Mouse (Mus musculus) urinary bladder, postnatal 36 days (tissue): Measurements from ENCODE around the gene Spag7.

Experiments used
- DNase-seq, 2 experiments: peaks; one replicate each; pipeline ENCODE4 v3.0.0; 2022; ENCODE audit warnings: low spot score in 2 of 2, mixed read lengths in 1 of 2

Spag7 gene

DNA sequence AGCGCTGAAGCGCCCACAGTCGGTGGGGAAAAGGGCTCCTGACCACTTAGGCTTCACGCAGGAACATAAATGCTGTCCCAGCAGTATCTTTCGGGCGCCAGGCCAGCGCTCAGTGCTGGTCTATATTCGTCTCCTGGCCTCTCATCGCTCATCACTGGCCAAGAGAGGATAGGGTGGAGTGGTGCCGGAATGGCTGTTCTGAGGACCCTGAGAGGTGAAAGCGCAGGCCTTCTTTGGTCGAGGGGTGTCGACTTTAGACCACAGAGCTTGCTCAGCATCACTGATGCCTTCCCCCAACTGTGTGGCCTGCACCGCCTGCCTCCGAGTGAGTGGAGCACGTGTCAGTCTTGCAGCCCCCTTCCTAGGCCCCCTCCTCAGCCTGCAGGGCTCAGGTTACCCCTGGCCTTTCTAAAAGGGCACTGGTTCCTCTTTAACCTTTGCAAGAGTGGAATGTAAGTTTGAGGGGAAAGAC is 12.7 kb downstream of the Spag7 start:
- no peak for DNase-seq

DNA sequence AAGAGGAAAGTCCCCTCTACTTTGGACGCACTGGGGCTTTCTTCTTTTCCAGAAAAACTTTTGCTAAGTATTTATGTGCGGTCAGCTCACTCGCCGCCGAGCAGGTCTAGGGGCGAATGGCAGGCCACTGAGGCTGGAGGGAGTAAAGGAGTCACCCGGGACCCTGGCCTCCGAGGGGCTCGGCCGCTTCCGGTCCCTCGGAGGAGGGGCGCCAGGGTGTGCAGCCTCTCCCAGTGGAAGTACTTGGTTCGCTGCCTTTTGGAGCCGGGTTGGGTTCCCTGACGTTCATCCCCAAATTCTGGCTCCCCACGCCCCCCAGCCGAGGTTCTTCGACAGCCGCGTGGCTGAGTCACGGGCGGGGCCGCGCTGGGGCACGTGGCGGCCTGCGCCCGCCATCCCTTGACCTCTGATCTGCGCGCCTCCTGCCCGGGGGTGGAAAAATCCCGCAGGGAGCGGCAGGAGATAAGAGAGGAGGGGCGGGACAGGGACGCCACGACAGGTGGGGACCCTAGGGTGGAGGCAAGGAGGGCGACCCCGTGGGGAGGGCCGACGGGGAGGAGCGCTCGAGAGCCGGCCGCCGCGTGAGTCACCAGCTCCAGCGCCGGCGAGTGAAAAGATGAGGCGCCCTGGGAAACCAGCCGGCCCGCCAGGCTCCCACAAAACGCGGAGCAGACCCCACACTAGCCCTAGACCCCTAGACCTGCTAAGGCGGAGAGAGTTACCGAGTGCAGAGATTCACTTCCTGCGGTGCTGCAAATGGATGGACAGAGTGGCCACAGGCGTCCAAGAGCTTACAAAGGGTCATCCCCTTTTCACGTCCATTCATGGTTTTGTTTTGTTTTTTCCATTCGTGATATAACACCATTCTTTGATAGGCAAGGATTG is 13.4 kb downstream of the Spag7 start:
- peak; percentile 70 to 72 for DNase-seq

DNA sequence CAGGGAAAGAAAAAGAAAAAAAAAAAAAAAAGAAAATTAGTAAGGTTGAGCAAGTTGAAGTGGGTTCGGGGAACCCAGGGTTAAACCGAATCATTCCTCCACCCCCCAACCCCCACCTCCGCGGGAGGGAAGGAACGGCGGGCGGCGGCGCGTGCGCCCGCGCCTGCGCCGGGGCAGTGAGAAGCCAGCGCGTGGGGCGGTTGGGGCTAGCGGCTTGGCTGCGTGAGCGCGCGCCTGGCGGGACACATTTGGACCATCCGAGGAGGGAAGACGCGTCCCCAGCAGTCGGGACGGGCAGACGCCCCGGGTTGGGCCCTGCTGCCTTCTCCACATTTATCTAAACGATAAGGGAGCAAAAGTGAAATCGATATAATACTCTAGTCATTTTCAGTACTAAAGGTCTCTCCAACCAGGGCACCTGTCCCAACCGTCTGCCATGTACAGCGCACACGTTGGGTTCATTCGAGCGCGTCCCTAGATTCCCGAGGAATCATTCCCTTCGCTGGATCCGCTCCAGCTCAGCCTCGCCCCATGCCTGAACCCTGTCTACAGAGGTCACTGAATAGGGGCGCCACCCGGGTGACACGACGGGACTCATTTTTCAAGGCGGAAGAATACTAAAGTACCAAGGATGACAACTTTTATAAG is 14.2 kb downstream of the Spag7 start:
- peak; percentile 82 to 84 for DNase-seq

DNA sequence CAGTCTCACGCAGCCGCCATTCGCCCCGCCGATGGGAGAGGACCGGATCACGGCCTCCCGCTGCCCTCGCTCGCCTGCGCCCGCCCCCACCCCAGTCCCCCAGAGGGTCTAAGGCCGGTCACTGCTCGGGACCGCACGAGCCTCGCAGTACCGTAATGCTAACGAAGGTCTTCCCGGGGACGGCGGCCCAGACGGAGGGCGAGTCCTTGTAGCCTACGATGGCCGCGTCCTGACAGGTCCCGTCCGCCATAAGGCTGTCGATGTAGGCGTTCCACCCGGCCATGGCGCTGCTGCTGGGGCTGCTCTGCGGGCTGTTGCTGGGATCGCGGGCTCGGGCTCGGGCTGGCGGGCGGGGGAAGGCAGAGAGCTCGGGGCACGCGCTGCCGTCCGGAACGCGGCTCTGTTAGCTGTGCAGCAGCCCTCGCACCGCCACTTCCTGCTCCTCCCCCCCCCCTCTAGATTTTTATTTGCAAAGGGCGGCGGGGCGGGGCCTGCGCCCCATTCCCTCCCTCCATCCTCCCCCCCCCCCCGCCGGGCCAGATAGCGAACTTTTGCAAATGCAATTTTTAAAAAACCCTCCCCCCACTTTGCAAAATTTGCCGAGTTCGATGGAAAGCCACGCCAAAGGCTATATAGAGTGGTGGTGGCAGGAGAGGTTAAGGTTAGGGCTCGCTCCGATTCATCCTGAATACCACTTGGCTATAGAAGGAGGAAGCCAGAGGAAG is 14.9 kb downstream of the Spag7 start, which contains the start of gene Pfn1:
Gene Pfn1, minus strand, starts transcription at position 447 of the 725 bp plus-strand sequence.
- DNase-seq: peak; percentile 40 to 70

DNA sequence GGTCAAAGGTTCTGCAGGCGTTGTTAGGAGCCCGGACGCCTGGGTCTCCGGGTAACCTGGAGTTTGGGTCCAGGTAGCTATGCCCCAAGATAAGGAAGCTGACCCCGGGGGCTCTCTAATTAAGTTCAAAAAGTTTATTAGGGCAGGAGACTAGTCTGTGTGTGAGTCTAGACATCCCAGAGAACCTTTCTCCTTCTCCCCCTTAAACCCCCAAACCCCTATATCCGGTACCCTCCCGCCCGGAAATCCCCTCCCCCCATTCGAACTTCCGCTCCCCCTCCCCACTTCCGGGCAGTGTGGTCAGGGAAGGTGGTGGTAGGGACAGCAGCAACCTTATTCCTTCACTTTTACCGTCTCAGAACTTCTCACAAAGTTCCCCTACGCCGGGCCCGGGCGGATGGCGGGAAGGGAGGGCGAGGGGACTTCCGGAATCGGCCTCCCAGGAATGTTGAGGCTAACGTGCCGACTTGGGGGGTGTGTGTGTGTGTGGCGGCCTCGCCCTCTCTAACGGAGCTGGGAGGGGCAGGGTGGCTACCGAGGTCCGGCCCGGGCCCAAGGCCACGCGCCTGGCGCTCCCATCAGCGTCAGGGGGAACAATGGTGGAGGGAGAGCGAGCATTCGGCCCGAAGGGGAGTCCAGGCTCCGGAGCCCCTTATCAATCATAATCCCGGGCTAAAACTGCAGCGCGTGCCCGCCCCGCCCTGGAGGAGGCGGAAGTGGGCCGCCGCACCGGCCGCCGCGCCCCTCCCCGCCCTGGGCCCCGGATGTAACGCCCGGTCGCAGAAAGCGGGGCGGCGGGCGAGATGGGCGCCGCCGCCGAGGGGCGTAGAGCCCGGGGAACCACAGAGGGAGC is 15.6 kb downstream of the Spag7 start:
- DNase-seq: peak; percentile 56 to 65

DNA sequence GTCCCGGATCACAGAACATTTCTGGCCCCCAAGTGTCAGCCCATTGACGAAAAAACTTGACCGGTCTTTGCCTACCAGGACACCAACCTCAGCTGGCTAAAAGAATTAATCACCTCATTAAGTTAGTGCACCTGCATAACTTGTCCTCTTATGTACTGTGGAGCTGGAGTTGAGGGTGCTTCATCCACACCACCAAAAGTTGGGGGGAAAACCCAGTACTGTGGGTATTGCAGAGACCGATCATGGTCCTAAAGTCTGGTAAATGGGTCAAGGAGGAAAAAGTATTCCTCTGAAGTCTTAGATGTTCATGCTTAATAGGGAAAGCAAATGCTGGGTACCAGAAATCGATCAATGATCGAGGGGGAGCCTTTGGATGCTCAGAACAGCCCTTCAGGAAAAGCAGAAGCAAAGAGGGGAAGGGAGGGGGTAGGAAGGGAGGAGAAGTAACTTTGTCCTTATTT is 16.3 kb downstream of the Spag7 start:
- DNase-seq: no peak

DNA sequence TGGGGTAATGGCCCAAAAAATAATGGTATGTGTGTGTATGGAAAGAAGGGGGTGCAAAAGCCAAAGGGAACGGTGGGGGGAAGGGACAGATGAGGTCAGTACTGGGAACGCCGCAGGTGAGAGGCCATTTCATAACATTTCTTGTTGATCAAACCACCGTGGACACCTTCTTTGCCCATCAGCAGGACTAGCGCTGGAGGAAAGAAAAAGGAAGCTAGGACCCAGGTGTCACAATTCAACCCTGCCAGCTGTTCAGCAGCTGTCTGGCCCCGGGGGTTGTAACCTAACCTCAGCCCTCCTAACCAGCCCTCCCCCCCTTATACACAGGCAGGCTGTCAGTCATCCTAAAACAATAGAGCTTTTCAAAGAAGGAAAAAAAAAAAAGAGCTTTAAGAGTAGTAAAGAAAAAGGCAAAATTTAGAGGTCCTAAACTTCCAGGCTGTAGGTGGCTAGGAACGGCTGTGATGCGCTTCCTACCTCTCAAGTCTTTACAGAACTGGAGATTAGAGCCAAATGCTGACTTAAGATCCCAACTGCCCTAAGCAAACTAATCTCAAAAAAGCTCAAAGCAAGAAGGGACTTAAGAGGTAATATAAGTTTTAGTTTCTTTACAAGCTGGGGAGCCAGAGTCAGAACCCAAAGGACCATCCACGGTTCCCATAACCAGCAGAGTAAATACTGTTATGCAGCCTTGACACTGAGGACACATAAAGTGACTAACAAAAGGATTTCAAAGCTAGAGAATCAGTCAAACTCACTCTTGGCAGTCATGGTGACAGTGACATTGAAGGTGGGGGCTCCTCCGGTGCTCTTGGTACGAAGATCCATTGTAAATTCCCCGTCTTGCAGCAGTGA is 17.0 kb downstream of the Spag7 start:
- no peak for DNase-seq

DNA sequence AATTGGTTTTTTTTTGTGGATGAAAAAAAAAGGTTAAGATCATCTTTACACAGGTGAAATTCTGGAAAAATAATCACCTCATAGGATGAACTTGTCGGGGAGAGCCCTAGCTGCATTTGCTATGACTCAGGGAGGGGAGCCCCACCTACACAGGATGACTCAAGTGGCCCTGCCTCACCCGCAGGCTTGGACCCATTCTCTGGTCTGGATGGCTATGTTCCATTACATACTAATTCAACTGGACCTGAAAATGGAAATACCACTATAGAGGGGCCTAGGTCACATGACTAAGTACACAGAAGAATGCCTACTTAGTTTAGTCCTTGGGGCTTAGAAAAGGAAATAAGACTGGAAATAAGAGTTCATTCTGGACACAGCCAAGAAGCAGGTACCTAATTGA is 17.8 kb downstream of the Spag7 start:
- DNase-seq: no peak

DNA sequence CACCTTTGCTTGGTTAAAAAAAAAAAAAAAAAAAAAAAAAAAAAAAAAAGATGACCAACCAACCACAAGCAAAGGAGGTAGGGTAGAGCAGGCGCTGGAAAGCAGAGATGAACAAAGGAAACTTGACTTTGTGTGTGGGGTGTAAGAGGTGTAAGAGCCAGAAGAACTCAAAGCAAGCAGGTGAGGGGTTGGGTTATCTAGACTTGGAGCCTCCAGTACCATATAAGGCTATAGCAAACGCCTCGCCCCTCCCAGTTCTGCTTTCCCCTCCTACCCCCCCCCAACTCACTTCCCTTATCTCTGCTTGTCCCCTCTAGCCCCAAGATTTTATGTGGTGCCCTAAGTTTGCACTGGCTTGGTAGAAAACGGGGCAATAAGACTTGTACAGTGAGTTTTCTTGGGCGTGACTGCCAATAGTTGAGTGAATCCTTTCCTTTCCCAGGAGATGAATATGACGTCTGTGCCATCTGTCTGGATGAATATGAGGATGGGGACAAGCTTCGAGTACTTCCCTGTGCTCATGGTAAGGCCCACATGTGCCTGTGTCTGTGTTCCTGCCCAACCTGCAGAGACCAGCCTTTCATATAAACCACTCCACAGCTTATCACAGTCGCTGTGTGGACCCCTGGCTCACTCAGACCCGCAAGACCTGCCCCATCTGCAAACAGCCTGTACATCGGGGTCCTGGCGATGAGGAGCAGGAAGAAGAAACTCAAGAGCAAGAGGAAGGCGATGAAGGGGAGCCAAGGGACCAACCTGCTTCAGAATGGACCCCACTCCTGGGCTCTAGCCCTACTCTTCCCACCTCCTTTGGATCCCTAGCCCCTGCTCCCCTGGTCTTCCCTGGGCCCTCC is 18.7 kb downstream of the Spag7 start:
- no peak for DNase-seq

DNA sequence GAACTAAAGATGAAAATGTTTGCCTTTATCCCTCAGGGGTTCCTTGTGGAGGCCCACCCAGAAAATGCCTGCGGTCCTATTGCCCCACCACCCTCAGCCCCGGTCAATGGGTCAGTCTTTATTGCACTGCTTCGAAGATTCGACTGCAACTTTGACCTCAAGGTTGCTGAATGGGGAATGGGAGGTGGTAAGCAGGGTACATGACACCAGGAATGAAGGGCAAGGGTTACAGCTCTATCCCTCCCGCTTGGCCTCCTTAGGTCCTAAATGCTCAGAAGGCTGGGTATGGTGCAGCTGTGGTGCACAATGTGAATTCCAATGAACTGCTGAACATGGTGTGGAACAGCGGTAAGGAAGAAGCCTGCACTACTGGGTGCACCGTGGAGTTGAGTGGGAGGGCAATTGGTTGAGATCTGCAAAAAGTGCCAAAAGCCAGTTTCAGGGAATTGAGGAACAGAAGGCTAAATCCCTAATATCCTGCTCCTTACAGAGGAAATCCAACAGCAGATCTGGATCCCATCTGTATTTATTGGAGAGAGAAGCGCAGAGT is 20.0 kb downstream of the Spag7 start:
- no peak for DNase-seq

DNA sequence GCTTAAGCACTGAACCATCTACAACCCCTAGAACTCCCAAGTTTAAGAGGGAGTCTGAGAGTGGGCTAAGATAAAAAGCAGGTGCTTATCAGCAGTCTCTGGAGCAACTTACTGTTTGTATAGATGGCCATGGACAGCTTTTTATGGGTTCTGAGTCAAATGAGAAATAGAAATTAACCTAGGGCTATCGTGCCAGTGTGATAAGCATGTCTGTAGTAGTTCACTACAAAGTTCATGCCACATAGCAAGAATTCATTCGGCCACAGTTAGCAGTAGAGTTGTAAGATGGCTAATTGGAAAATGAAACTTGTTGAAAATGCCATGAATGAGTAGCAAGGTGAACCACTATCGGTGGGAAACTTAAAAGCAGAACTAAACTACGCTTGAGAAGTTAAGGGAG is 20.7 kb downstream of the Spag7 start:
- no peak for DNase-seq

DNA sequence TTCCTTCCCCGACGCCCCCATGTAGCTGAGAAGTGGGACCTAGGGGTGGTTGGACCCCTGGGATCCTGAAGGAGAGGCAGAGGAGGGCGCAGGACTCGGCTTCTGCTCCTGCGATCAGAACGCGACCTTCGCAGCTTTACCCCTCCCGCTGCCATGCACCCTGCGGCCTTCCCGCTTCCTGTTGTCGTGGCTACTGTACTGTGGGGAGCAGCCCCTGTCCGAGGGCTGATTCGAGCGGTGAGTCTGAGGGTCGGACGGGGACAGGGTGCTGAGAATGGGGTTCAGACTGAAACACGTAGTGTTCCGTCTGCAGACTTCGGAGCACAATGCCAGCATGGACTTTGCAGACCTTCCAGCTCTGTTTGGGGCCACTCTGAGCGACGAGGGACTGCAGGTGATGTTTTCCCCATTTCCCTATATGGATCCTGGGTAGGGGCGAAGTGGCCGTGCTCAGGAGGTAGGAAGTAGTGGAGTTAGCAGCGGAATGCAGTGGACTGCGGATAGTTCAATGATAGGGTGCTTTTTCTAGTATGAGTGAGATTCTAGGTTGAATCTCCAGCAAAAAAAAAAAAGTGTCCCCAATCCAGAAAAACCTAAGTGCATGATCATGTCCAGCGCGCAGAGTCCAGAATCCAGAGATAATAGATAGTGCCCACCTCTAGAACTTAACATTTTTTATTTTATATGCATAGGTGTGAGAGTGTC is 21.3 kb downstream of the Spag7 start:
- peak in 1 of 2 experiments; percentile 28 for DNase-seq

DNA sequence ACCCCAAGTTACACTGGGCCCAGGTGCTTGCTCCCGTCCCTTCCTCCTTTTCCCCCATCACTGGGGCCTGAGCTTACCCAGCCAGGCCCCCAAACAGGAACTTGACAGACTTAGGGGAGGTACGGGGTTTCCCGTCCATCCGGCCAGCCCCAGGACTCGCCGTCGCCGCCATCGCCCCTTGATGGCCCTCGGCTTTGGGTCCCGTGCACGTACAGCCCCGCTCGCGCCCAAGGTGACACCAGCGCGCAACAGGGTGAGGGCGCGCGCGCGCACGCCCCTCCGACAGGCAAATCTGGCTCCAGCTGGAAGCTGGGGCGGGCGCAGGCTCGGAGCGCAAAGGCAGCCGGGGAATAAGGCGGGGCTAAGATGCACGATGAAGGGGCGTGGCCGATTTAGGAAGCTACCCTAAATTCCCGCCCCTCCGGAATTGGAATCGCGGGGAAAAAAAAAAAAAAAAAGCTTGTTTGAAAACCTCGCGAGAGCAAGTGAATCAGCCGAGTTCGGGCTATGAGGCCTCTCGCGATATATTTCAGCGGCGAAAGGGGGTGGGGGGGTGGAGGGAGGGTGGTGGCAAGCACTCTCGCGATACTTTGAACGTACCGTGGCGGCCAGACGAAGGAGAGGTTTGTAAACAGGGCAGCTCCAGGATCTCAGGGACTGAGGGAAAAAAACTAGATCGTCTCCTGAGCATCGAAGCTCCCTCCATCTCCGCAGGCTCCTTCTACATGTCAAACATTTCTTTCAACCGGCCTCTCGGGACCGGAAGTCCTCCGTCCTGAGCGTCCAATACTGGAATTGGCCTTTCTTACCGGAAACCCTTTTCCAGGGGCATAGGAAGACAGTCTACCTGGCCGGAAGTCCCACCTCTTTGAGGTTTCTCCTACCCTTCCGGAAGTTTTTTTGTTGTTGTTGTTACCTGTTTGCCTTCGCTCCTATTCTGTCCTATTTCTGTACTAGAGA is 22.2 kb downstream of the Spag7 start, which contains the start of the genes Rnf167 and Slc25a11:
Gene Rnf167, plus strand, starts transcription at position 545 of the 960 bp plus-strand sequence.
Gene Slc25a11, minus strand, starts transcription at position 789 of the 960 bp plus-strand sequence.
- peak; percentile 91 to 96 for DNase-seq

DNA sequence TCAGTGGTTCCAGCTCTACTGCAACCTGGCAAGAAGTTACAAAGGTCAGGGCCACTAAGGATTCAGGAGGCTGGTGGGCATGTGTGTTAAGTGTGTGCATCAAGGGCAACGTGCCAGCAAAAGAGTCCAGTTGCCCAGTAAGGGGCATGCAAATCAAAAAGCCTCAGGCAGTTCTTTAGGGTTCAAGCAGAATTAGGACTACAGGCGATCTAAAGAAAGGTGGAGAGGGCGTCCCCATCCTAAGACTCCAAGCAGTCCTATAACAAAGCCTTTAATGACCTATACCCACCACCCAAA is 23.0 kb downstream of the Spag7 start:
- DNase-seq: no peak

DNA sequence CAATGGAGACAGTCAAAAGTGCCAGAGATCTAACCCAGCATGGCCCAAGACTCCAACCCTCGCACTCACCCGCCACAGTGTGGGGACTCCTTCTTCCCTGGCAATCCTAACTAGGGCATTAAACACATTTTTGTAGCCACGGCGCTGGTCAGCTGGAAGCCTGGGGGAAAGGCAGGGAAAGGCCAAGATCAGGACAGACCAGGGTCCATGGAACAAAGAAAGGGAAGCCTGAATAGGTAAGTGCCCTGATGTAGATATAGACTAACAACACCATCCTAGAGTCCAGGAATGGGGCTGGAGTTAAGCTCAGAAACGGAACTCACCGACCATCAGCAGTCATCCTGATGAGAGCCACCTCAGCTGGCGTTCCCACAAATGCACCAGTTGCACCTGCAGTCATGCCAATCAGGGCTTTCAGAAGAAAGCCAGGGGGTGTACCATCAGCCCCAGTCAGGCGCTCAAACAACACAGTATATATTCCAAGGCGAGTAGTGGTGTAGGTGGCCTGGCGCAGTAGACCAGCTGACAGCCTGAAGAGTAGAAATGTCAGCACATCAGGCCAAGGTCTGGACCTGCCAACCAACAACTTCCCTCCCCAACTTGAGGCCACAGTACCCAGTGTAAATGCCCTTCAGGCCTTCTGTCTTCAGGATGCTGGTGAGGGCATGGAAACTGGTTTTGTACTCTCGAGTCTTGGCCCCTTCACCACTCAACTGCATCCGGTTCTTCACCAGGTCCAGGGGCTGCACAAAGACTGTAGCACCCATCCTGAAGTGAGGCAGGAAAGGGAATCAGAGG is 23.6 kb downstream of the Spag7 start:
- DNase-seq: no peak

DNA sequence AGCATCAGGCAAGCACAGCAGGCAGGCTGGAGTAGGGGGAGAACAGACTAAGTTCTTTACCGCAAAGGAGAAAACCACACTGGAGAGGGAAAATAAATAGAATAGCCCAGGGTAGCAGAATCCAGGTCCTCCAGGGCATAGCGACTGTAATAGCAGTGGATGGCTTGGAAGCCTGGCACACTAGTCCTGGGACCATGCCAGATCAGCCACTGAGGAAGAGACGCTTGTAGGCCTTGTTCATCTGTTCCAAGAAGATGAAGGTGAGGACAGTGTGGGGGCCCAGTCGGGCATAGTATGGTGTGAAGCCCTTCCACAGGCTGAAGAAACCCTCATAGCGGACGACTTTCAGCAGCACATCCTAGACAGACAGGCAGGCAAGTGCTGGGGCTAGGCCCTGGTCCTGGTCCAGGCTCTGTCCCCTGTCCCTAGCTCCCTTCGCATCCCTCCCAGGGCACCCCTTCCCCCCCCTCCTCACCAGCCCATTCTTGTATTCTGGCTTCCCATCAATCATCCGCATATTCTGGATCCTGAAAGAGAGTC is 24.6 kb downstream of the Spag7 start:
- no peak for DNase-seq
